Mouse (Mus musculus) ES-E14 (cell line): ENCODE data around the gene Lmntd1.

Experiments used
- CHD2 ChIP-seq: IDR thresholded peaks from 2 replicates; pipeline ENCODE4 v1.6.1; 2014; ENCODE audit warnings: mild to moderate bottlenecking, low read depth, low read length, inconsistent platforms
- HCFC1 ChIP-seq: IDR thresholded peaks from 2 replicates; pipeline ENCODE4 v1.6.1; 2012; ENCODE audit warnings: low read length, inconsistent platforms, borderline replicate concordance; ENCODE audit not compliant: insufficient read depth
- ZC3H11A ChIP-seq: IDR thresholded peaks from 2 replicates; pipeline ENCODE4 v1.6.1; 2012; ENCODE audit warnings: low read depth, mild to moderate bottlenecking, inconsistent platforms, low read length, borderline replicate concordance

DNA sequence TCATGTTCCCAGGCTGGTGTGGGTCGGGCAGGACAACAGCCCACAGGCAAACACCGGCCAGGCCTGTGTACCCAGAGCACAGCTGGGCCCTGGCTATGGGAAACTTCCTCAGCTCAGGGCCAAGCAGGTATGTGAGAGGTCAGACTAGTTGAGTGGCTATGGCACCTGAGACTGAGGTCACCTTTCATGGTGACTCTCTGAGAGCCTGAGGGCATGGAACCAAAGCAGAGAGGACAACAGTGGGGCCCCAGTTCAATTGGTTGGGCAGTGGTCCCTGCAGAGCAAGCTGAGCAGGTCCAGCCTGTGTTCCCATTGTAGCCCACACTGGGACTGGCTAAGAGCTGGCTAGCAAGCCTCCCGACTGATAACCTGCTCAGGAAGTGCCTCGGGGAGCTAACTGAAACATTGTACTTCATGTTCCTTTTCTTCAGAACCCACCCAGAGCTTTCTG lies 135.3 kb downstream of the Lmntd1 start:
- no peak for TF ChIP-seq HCFC1
- TF ChIP-seq CHD2, result no peak
- TF ChIP-seq ZC3H11A, result no peak
